Comparison of ENCODE assay signal across 8 mouse cellular contexts in genomic region chr15:101479007-101479665, GRCm38 (mm10). TPM values are rescaled to one million over a fixed set of nuclear protein-coding genes. Genes with fewer than 3 reads are reported as not detected.
A peak's percentile ranks its signal among the peaks of the same experiment; 100 is the strongest.
DNase-seq lines count a peak whose midpoint lies in the region; ATAC-seq and TF ChIP-seq lines count a peak whose summit lies in the region.

No protein-coding gene starts in this region.

- WGBS in bone marrow, adult 2 months: 6% methylated on average over 31 of the region's 31 CpGs
- 10% methylated on average over 31 of the region's 31 CpGs for WGBS in forebrain, embryonic 12.5 days
- 12% methylated on average over 31 of the region's 31 CpGs for WGBS in hindbrain, embryonic 10.5 days
- WGBS in lung, adult 2 months: 6% methylated on average over 31 of the region's 31 CpGs
- 9% methylated on average over 31 of the region's 31 CpGs for WGBS in neural tube, embryonic 15.5 days

- no peak for TF ChIP-seq POLR2A in bone marrow, adult 2 months (IDR thresholded peaks at IDR 0.05; ENCODE audit: borderline replicate concordance, control insufficient read depth, low read depth, low read length)
- TF ChIP-seq POLR2A in lung, adult 2 months (IDR thresholded peaks at IDR 0.05; ENCODE audit: borderline replicate concordance, extremely low read depth, low read depth, low read length): no peak

- no peaks in the 10 kb centered on the region for H3K9me3 ChIP-seq in forebrain, embryonic 12.5 days
- H3K9me3 ChIP-seq in hindbrain, embryonic 10.5 days: no peaks in the 10 kb centered on the region
- H3K9me3 ChIP-seq in neural tube, embryonic 15.5 days (replicated peaks): no peaks in the 10 kb centered on the region

- peak; percentile 24 to 37 for DNase-seq in B cell, adult 2 months
- DNase-seq in hindbrain, embryonic 10.5 days (ENCODE audit: low spot score): peak; percentile 72
- peak; percentile 28 for DNase-seq in layer of hippocampus, adult 9-11 months
- peak; percentile 50 for DNase-seq in lung, adult 2 months
- peak; percentile 35 for DNase-seq in urinary bladder, adult 2 months (ENCODE audit: low spot score)

- peaks cover 1% of the 10 kb centered on the region for H3K4me1 ChIP-seq in bone marrow, adult 2 months (ENCODE audit: control insufficient read depth, insufficient read depth, low read length)
- peaks cover 12% of the 10 kb centered on the region for H3K4me1 ChIP-seq in forebrain, embryonic 12.5 days
- peaks cover 17% of the 10 kb centered on the region for H3K4me1 ChIP-seq in hindbrain, embryonic 10.5 days (replicated peaks)
- H3K4me1 ChIP-seq in lung, adult 2 months (ENCODE audit: control insufficient read depth, insufficient read depth, low read length): no peaks in the 10 kb centered on the region
- H3K4me1 ChIP-seq in neural tube, embryonic 15.5 days: peaks cover 12% of the 10 kb centered on the region

- peak; percentile 44 for TF ChIP-seq CTCF in bone marrow, adult 2 months (IDR thresholded peaks at IDR 0.05; ENCODE audit: control insufficient read depth, insufficient read depth, low read length)
- TF ChIP-seq CTCF in lung, adult 2 months (IDR thresholded peaks at IDR 0.05; ENCODE audit: insufficient read depth, low read length): no peak

- peak overlapping the region; percentile 66 for H3K4me2 ChIP-seq in forebrain, embryonic 12.5 days
- peak overlapping the region; percentile 71 for H3K4me2 ChIP-seq in neural tube, embryonic 15.5 days

- H3K36me3 ChIP-seq in forebrain, embryonic 12.5 days (replicated peaks): no peaks in the 10 kb centered on the region
- H3K36me3 ChIP-seq in hindbrain, embryonic 10.5 days: no peaks in the 10 kb centered on the region
- no peaks in the 10 kb centered on the region for H3K36me3 ChIP-seq in neural tube, embryonic 15.5 days

- no peak overlapping the region for H3K27ac ChIP-seq in bone marrow, adult 2 months (ENCODE audit: control insufficient read depth, insufficient read depth, low read depth, low read length, poor library complexity)
- no peak overlapping the region for H3K27ac ChIP-seq in forebrain, embryonic 12.5 days
- H3K27ac ChIP-seq in hindbrain, embryonic 10.5 days: peak overlapping the region; percentile 77
- no peak overlapping the region for H3K27ac ChIP-seq in neural tube, embryonic 15.5 days (replicated peaks)

- peak overlapping the region; percentile 26 for H3K4me3 ChIP-seq in bone marrow, adult 2 months (replicated peaks; ENCODE audit: control insufficient read depth, low read depth, low read length)
- peak overlapping the region; percentile 27 for H3K4me3 ChIP-seq in forebrain, embryonic 12.5 days (replicated peaks)
- peak overlapping the region; percentile 50 for H3K4me3 ChIP-seq in hindbrain, embryonic 10.5 days
- peak overlapping the region; percentile 1 for H3K4me3 ChIP-seq in lung, adult 2 months (replicated peaks; ENCODE audit: extremely low read depth, low read depth, low read length)
- peak overlapping the region; percentile 28 for H3K4me3 ChIP-seq in neural tube, embryonic 15.5 days (replicated peaks)

- peaks cover 10% of the 10 kb centered on the region; the same call in 1 of the 2 replicates for H3K27me3 ChIP-seq in forebrain, embryonic 12.5 days
- H3K27me3 ChIP-seq in hindbrain, embryonic 10.5 days (ENCODE audit: insufficient read depth, poor library complexity, severe bottlenecking): peaks cover 31% of the 10 kb centered on the region
- H3K27me3 ChIP-seq in neural tube, embryonic 15.5 days (replicated peaks): peaks cover 8% of the 10 kb centered on the region; the same call in 1 of the 2 replicates

- H3K9ac ChIP-seq in forebrain, embryonic 12.5 days: peak overlapping the region; percentile 5; the same call in 1 of the 2 replicates
- peak overlapping the region; percentile 12; the same call in 1 of the 2 replicates for H3K9ac ChIP-seq in neural tube, embryonic 15.5 days (replicated peaks)

- 0 out of 2 replicates have a peak, but pooled peaks have one; percentile 27 for ATAC-seq in forebrain, embryonic 12.5 days (ENCODE audit: low FRiP score)
- no peak for ATAC-seq in neural tube, embryonic 15.5 days (ENCODE audit: low FRiP score)

RNA-seq across cellular contexts. Expression of gene Krt86, which starts 5.9 kb away (rescaled TPM):
- 1.6 TPM in 1 of 2 replicates, not detected in the other for polyA plus RNA-seq in bone marrow, adult 2 months (2011; ENCODE audit: insufficient read depth, insufficient read length, low replicate concordance, missing spikeins)
- not detected in 2 replicates for polyA plus RNA-seq in forebrain, embryonic 12.5 days (2016; fragmentation: Nextera tagmentation; extraction: Ambion mirVana)
- polyA plus RNA-seq in hindbrain, embryonic 10.5 days (2016; fragmentation: Nextera tagmentation; extraction: Ambion mirVana): not detected in 2 replicates
- 0.09 and 0.12 TPM in 2 replicates for polyA plus RNA-seq in lung, adult 2 months (2012; rRNA removed)
- polyA plus RNA-seq in neural tube, embryonic 15.5 days (2015; fragmentation: Nextera tagmentation; extraction: Ambion mirVana): 0.11 TPM in 1 of 2 replicates, not detected in the other
- not detected in 2 replicates for polyA plus RNA-seq in urinary bladder, adult 2 months (2012; rRNA removed)

RNA-seq across cellular contexts. Expression of gene Krt83, which starts 12.2 kb away (rescaled TPM):
- 2.3 and 4.1 TPM in 2 replicates for polyA plus RNA-seq in bone marrow, adult 2 months (2011; ENCODE audit: insufficient read depth, insufficient read length, low replicate concordance, missing spikeins)
- not detected in 2 replicates for polyA plus RNA-seq in forebrain, embryonic 12.5 days (2016; fragmentation: Nextera tagmentation; extraction: Ambion mirVana)
- polyA plus RNA-seq in hindbrain, embryonic 10.5 days (2016; fragmentation: Nextera tagmentation; extraction: Ambion mirVana): not detected in 2 replicates
- 0.06 and 0.25 TPM in 2 replicates for polyA plus RNA-seq in lung, adult 2 months (2012; rRNA removed)
- not detected in 2 replicates for polyA plus RNA-seq in neural tube, embryonic 15.5 days (2015; fragmentation: Nextera tagmentation; extraction: Ambion mirVana)
- 0.09 TPM in 1 of 2 replicates, not detected in the other for polyA plus RNA-seq in urinary bladder, adult 2 months (2012; rRNA removed)

RNA-seq across cellular contexts. Expression of gene Krt81, which starts 15.6 kb away (rescaled TPM):
- not detected in 2 replicates for polyA plus RNA-seq in bone marrow, adult 2 months (2011; ENCODE audit: insufficient read depth, insufficient read length, low replicate concordance, missing spikeins)
- polyA plus RNA-seq in forebrain, embryonic 12.5 days (2016; fragmentation: Nextera tagmentation; extraction: Ambion mirVana): not detected in 2 replicates
- not detected in 2 replicates for polyA plus RNA-seq in hindbrain, embryonic 10.5 days (2016; fragmentation: Nextera tagmentation; extraction: Ambion mirVana)
- polyA plus RNA-seq in lung, adult 2 months (2012; rRNA removed): not detected in 2 replicates
- not detected in 2 replicates for polyA plus RNA-seq in neural tube, embryonic 15.5 days (2015; fragmentation: Nextera tagmentation; extraction: Ambion mirVana)
- not detected in 2 replicates for polyA plus RNA-seq in urinary bladder, adult 2 months (2012; rRNA removed)

RNA-seq across cellular contexts. Expression of gene Krt88, which starts 31.6 kb away (rescaled TPM):
- not detected in 2 replicates for polyA plus RNA-seq in bone marrow, adult 2 months (2011; ENCODE audit: insufficient read depth, insufficient read length, low replicate concordance, missing spikeins)
- polyA plus RNA-seq in forebrain, embryonic 12.5 days (2016; fragmentation: Nextera tagmentation; extraction: Ambion mirVana): not detected in 2 replicates
- not detected in 2 replicates for polyA plus RNA-seq in hindbrain, embryonic 10.5 days (2016; fragmentation: Nextera tagmentation; extraction: Ambion mirVana)
- not detected in 2 replicates for polyA plus RNA-seq in lung, adult 2 months (2012; rRNA removed)
- polyA plus RNA-seq in neural tube, embryonic 15.5 days (2015; fragmentation: Nextera tagmentation; extraction: Ambion mirVana): not detected in 2 replicates
- 0.13 and 0.39 TPM in 2 replicates for polyA plus RNA-seq in urinary bladder, adult 2 months (2012; rRNA removed)

RNA-seq across cellular contexts. Expression of gene Gm49425, which starts 37.9 kb away (rescaled TPM):
- polyA plus RNA-seq in bone marrow, adult 2 months (2011; ENCODE audit: insufficient read depth, insufficient read length, low replicate concordance, missing spikeins): not detected in 2 replicates
- polyA plus RNA-seq in forebrain, embryonic 12.5 days (2016; fragmentation: Nextera tagmentation; extraction: Ambion mirVana): not detected in 2 replicates
- not detected in 2 replicates for polyA plus RNA-seq in hindbrain, embryonic 10.5 days (2016; fragmentation: Nextera tagmentation; extraction: Ambion mirVana)
- not detected in 2 replicates for polyA plus RNA-seq in lung, adult 2 months (2012; rRNA removed)
- 0.19 and 0.42 TPM in 2 replicates for polyA plus RNA-seq in neural tube, embryonic 15.5 days (2015; fragmentation: Nextera tagmentation; extraction: Ambion mirVana)
- not detected in 2 replicates for polyA plus RNA-seq in urinary bladder, adult 2 months (2012; rRNA removed)
